Mouse (Mus musculus): Measurements from ENCODE around the gene Hsd11b1.

DNA sequence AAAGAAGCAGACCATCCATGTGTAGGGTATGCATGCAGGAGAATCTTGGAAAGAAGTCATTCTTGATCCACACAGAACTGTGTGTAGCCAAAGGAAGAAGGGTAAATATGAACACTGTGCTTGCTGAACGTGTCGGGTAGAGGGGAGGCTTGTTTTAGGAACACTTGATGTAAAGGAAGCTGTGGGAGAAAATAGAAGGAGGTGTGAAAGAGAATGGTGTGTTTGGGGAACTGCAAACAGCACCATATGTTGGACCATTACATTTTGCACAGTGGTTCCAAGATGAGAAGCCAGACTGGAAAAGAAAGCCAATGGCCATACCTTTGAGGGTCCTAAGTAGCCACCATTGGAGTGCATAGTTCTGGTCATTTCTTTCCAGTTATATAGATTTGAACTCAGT, 13.8 kb downstream of the Hsd11b1 start:
- TF ChIP-seq CTCF (conservative IDR thresholded peaks at IDR 0.05 in 1 of 2, IDR thresholded peaks at IDR 0.05 in 1 of 2; ENCODE audit: low read depth in 2 of 2, low read length in 2 of 2): no peak
- no peak for TF ChIP-seq CHD2 (IDR thresholded peaks at IDR 0.05; ENCODE audit: low read length)
- no peak for TF ChIP-seq POLR2A (IDR thresholded peaks at IDR 0.05; ENCODE audit: low read depth, low read length)
- TF ChIP-seq HCFC1 (IDR thresholded peaks at IDR 0.05; ENCODE audit: low read depth, low read length): no peak
- no peak for TF ChIP-seq USF2 (conservative IDR thresholded peaks at IDR 0.05; ENCODE audit: low read depth, low read length)
- TF ChIP-seq BHLHE40 (IDR thresholded peaks at IDR 0.05; ENCODE audit: low read depth, low read length): no peak
- TF ChIP-seq JUN (IDR thresholded peaks at IDR 0.05; ENCODE audit: insufficient read depth, low read depth, low read length): no peak
- no peak for TF ChIP-seq EP300 (IDR thresholded peaks at IDR 0.05; ENCODE audit: low read length)
